Comparison of ENCODE assay signal across 20 mouse cellular contexts in genomic region chr12:75397077-75397476, GRCm38 (mm10). TPM values are rescaled to one million over a fixed set of nuclear protein-coding genes. Genes with fewer than 3 reads are reported as not detected.
DNase-seq lines count a peak whose midpoint lies in the region; ATAC-seq lines count a peak whose summit lies in the region.
"Had no signal": no experiment of that assay in that cellular context is flagged by ENCODE, and none has a peak within 500 bp of the region (broad histone marks: within the 10 kb centered on the region; RNA-seq: fewer than 3 reads in every experiment).

No protein-coding gene starts in this region.

- H3K27me3 ChIP-seq in forebrain, embryonic 14.5 days (replicated peaks; ENCODE audit: control insufficient read depth, insufficient read depth, low read length) = no peaks in the 10 kb centered on the region
- H3K27me3 ChIP-seq in forebrain, embryonic 11.5 days (ENCODE audit: control insufficient read depth, insufficient read depth, low read length) = no peaks in the 10 kb centered on the region
- H3K27me3 ChIP-seq in heart, embryonic 11.5 days (ENCODE audit: control insufficient read depth, insufficient read depth, low read length) = no peaks in the 10 kb centered on the region
- H3K27me3 ChIP-seq: embryonic facial prominence, embryonic 13.5 days; midbrain, embryonic 13.5 days; stomach, embryonic 15.5 days had no signal

- H3K9ac ChIP-seq in forebrain, embryonic 14.5 days (ENCODE audit: low read length) = no peak overlapping the region
- no peak overlapping the region for H3K9ac ChIP-seq in forebrain, embryonic 11.5 days (ENCODE audit: low read length)
- no peak overlapping the region for H3K9ac ChIP-seq in heart, embryonic 11.5 days (ENCODE audit: low read depth, low read length)
- H3K9ac ChIP-seq: embryonic facial prominence, embryonic 13.5 days; midbrain, embryonic 13.5 days; stomach, embryonic 15.5 days had no signal

- no peak overlapping the region for H3K27ac ChIP-seq in forebrain, embryonic 14.5 days (ENCODE audit: low read depth, low read length)
- H3K27ac ChIP-seq in forebrain, embryonic 11.5 days (ENCODE audit: low read depth, low read length) = no peak overlapping the region
- H3K27ac ChIP-seq in heart, embryonic 11.5 days (ENCODE audit: low read depth, low read length) = no peak overlapping the region
- H3K27ac ChIP-seq: embryonic facial prominence, embryonic 13.5 days; macrophage; midbrain, embryonic 13.5 days; stomach, embryonic 15.5 days had no signal

- intact Hi-C loops in heart, postnatal 10 days (cut with DNase I) = no loop called here

- no peak overlapping the region for H3K4me3 ChIP-seq in forebrain, embryonic 14.5 days (ENCODE audit: low read depth, low read length)
- H3K4me3 ChIP-seq in forebrain, embryonic 11.5 days (ENCODE audit: low read depth, low read length) = no peak overlapping the region
- H3K4me3 ChIP-seq in heart, embryonic 11.5 days (ENCODE audit: low read depth, low read length) = no peak overlapping the region
- H3K4me3 ChIP-seq: embryonic facial prominence, embryonic 13.5 days; midbrain, embryonic 13.5 days; stomach, embryonic 15.5 days had no signal

- no peak for ATAC-seq in forebrain, embryonic 14.5 days
- ATAC-seq in forebrain, embryonic 11.5 days (replicated peaks; ENCODE audit: low FRiP score) = no peak
- ATAC-seq in heart, embryonic 11.5 days (replicated peaks; ENCODE audit: insufficient number of reproducible peaks, low FRiP score, low TSS enrichment) = no peak
- ATAC-seq: hindbrain, embryonic 16.5 days; midbrain, embryonic 13.5 days had no signal

- no peak overlapping the region for H3K4me2 ChIP-seq in forebrain, embryonic 14.5 days (ENCODE audit: low read length)
- H3K4me2 ChIP-seq in forebrain, embryonic 11.5 days (ENCODE audit: low read depth, low read length, severe bottlenecking) = no peak overlapping the region
- H3K4me2 ChIP-seq in heart, embryonic 11.5 days = no peak overlapping the region
- H3K4me2 ChIP-seq: embryonic facial prominence, embryonic 13.5 days; midbrain, embryonic 13.5 days; stomach, embryonic 15.5 days had no signal

- no peaks in the 10 kb centered on the region for H3K4me1 ChIP-seq in forebrain, embryonic 14.5 days (ENCODE audit: control insufficient read depth, insufficient read depth, low read length)
- H3K4me1 ChIP-seq in forebrain, embryonic 11.5 days (replicated peaks; ENCODE audit: control insufficient read depth, insufficient read depth, low read length) = no peaks in the 10 kb centered on the region
- H3K4me1 ChIP-seq in heart, embryonic 11.5 days (ENCODE audit: control insufficient read depth, insufficient read depth, low read length) = no peaks in the 10 kb centered on the region
- H3K4me1 ChIP-seq: midbrain, embryonic 13.5 days; stomach, embryonic 15.5 days had no signal

- DNase-seq in forebrain, embryonic 14.5 days (ENCODE audit: low spot score) = peak; percentile 49
- no peak for DNase-seq in forebrain, embryonic 11.5 days (ENCODE audit: low spot score)
- DNase-seq in heart, postnatal 10 days = peak; percentile 30 to 31
- peak; percentile 24 for DNase-seq in fibroblast of lung, adult 2 months (ENCODE audit: low read depth)
- peak; percentile 22 for DNase-seq in retina, embryonic 14.5 days (ENCODE audit: low spot score)
- no peak for DNase-seq in layer of hippocampus, adult 8-10 months (ENCODE audit: low spot score in 2 of 2)
- no peak for DNase-seq in frontal cortex, postnatal 25 days (ENCODE audit: low spot score in 2 of 2)
- DNase-seq: adrenal gland, adult 8-10 months; cerebellum, adult 9-10 months; kidney, adult 2 months; liver; thymus, postnatal 4 days had no signal

- 41% methylated on average over 7 of the region's 7 CpGs for WGBS in forebrain, embryonic 14.5 days
- 54% methylated on average over 7 of the region's 7 CpGs for WGBS in forebrain, embryonic 11.5 days
- 41% methylated on average over 7 of the region's 7 CpGs for WGBS in heart, embryonic 11.5 days (ENCODE audit: insufficient replicate concordance)

- H3K36me3 ChIP-seq in forebrain, embryonic 14.5 days (ENCODE audit: control insufficient read depth, insufficient read depth, low read length) = no peaks in the 10 kb centered on the region
- no peaks in the 10 kb centered on the region for H3K36me3 ChIP-seq in forebrain, embryonic 11.5 days (ENCODE audit: control insufficient read depth, insufficient read depth, low read length)
- H3K36me3 ChIP-seq in heart, embryonic 11.5 days (ENCODE audit: control insufficient read depth, insufficient read depth, low read length) = no peaks in the 10 kb centered on the region
- H3K36me3 ChIP-seq: midbrain, embryonic 13.5 days; stomach, embryonic 15.5 days had no signal

- no peaks in the 10 kb centered on the region for H3K9me3 ChIP-seq in forebrain, embryonic 14.5 days (replicated peaks; ENCODE audit: control insufficient read depth, low read length)
- no peaks in the 10 kb centered on the region for H3K9me3 ChIP-seq in forebrain, embryonic 11.5 days (ENCODE audit: control insufficient read depth, low read length)
- H3K9me3 ChIP-seq in heart, embryonic 11.5 days (replicated peaks; ENCODE audit: control insufficient read depth, low read length) = no peaks in the 10 kb centered on the region
- H3K9me3 ChIP-seq: embryonic facial prominence, embryonic 13.5 days; midbrain, embryonic 13.5 days; stomach, embryonic 15.5 days had no signal

RNA-seq across cellular contexts. Expression of gene Gphb5, which starts 19.5 kb away (rescaled TPM):
- polyA plus RNA-seq in forebrain, embryonic 14.5 days (2014; fragmentation: Nextera tagmentation; extraction: Ambion mirVana) = not detected in 2 replicates
- not detected in 2 replicates for polyA plus RNA-seq in forebrain, embryonic 11.5 days (2014; fragmentation: Nextera tagmentation; extraction: Ambion mirVana)
- not detected for total RNA-seq in heart, postnatal 10 days (2021)
- polyA plus RNA-seq in heart, embryonic 11.5 days (2014; fragmentation: Nextera tagmentation; extraction: Ambion mirVana) = not detected in 2 replicates
- total RNA-seq in layer of hippocampus, adult 8-10 months (2022) = not detected
- total RNA-seq: adrenal gland, adult 8-10 months; layer of hippocampus, adult 18-20 months had no signal
- polyA plus RNA-seq: embryonic facial prominence, embryonic 13.5 days; heart, embryonic 14.5 days; hindbrain, embryonic 16.5 days; kidney, adult 2 months; macrophage; midbrain, embryonic 13.5 days; stomach, embryonic 15.5 days had no signal

Comparison
In these comparisons a context has a peak if more than half of its experiments do, and no peak if none do; other contexts are left out.
1. DNase-seq: peak in forebrain, embryonic 14.5 days (single experiment), heart, postnatal 10 days (2 of 2), fibroblast of lung, adult 2 months (single experiment) and retina, embryonic 14.5 days (single experiment); none in forebrain, embryonic 11.5 days (single experiment), layer of hippocampus, adult 8-10 months (0 of 2) and frontal cortex, postnatal 25 days (0 of 2).